Mouse (Mus musculus) gastrocnemius, postnatal 14 days (tissue): Measurements from ENCODE around the gene Rps19. TPM values are rescaled to one million over a fixed set of nuclear protein-coding genes. Genes with fewer than 3 reads are reported as not detected.

Source experiments
- DNase-seq: peaks from one replicate; pipeline ENCODE4 v3.0.0; 2021; ENCODE audit warnings: mixed read lengths
- intact Hi-C: fragments of 180-260 bp; cut with DNase I; formaldehyde crosslinking; loops from one replicate; pipeline ENCODE4 v1.15.1; 2025; ENCODE audit warnings: low total_unique reads
- total RNA-seq, 2 experiments: library from RNA; stranded (reverse); gene quantifications; 2 replicates each; pipeline ENCODE4 v1.2.3; 2021

The Rps19 gene
- total RNA-seq, 2 experiments from 2014 or later: 481 to 524 TPM

DNA sequence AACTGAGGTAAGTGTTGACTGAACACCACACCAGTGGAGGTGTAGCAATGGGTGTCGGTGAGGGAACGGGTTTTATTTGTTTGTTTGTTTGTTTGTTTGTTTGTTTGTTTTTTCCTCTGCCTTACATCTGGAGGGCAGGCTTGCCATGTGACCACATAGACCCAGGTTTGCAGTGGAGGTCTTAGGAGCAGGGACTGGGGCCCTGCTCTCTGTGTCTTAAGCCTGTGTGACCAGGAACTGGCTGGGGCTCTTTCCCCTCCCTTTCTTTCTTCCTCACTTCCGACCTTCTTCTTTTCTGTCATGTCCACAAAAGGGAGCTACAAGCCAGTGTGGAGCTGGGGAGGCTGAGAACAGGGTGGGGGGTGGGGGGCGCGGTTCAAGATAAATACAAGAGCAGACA lies 13.8 kb downstream of the Rps19 start:
- no peak for DNase-seq
- intact Hi-C loops: no loop called here

DNA sequence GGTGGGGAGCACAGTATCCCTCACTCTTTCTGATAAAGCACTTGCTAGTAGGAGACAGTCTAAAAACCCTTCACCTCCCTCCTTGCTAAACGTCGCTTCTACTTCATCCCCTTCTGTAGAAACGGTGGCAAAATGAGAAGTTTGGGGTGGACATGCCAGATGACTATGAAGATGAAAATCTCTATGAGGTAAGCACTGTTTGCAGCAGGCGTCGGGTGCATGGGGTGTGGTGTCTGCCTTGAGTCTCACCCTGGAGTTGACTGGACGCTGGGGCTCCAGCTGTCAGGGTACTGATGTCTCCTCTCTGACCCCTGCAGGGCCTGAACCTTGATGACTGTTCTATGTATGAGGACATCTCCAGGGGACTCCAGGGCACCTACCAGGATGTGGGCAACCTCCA lies 16.9 kb downstream of the Rps19 start:
- no peak for DNase-seq
- intact Hi-C loops: no loop called here

- no peak for DNase-seq
- intact Hi-C loops: no loop called here
Measured at GRCm38 (mm10) chr7:24901842-24902241, 17.7 kb downstream of the Rps19 start.

GRCm38 (mm10) chr7:24902264-24902629 lies 18.1 kb downstream of the Rps19 start:
- intact Hi-C loops: no loop called here
- no peak for DNase-seq

DNA sequence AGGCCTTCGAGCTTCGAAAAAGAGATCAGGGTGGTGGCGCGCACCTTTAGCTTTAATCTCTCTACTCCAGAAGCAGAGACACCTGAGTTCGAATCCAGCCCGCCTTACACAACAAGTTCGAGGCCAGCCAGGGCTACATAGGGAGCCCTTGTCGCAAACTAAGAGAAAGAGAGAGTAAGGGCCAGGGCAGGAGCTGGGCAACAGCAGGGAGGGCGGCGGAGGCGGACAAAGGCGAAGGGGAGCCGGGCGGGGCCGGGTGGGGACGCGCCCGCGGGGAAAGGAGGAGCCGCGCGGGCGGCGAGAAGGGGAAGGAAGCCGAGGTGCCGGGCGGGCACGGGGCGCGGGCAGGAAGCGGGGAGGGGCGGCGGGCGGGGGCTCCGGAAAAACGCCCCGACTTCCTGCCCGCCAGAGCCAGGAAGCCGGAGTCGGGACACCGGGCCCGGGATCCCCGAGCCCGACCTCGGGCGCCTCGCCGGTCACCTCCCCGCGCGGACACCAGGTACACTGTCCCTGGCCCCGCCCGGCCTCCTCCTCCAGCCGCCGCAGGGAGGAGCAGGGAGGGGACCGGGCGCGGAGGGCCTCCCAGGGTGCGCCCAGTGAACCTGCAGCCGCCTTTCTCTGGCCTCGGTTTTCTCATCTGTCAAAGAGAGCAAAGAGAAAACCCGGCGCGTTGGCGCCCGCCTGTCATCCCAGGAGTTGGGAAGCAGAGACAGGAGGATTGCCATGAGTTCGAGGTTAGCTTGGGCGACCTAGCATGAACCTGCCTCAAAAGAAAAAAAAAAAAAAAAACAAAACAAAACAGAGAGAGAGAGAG lies 18.7 kb downstream of the Rps19 start, which contains the start of gene Arhgef1:
Gene Arhgef1, plus strand, starts transcription at position 283 of the 814 bp plus-strand sequence.
- peak; percentile 72 for DNase-seq
- intact Hi-C loops: no loop called here

GRCm38 (mm10) chr7:24903444-24903825 lies 19.3 kb downstream of the Rps19 start:
- intact Hi-C loops: no loop called here
- DNase-seq: no peak

- intact Hi-C loops: no loop called here
- DNase-seq: peak; percentile 98
Measured at GRCm38 (mm10) chr7:24904070-24904483, 19.9 kb downstream of the Rps19 start.

DNA sequence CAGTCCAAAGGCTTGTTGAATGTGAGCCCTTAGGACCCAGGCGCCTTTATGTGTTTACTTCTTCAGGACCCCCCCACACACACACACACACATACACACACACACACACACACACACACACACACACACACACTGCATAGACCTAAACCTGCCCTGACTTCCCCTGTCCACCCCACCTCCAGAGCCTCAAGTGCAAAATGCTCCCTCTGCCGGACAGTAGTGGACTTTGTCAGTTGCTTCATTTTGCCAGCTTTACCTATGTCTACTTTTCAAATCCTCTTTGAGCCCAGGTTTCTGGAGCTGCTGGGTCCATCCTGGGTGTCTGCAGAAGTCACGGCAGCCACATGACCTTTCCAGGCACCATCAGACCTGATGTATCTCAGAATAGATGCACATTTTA lies 20.8 kb downstream of the Rps19 start:
- DNase-seq: peak; percentile 51
- intact Hi-C loops: no loop called here

DNA sequence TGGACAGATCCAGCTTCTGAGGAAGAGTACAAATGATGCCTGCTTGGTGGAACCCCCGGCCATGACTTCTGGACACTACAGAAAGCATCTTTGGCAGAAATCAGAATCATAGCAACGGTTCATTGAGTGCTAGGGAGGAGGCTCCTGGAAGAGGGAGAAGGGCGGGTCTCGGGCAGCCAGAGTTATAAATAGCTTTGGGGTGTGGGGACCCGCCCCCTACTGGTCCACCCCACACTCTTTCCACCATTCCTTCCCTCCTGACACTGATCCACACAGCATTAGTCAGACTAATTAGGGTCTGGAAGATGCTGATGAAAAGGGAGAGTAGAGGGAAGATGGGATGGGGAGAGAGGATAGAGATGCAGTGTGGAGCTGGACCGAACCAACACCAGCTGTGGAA lies 22.4 kb downstream of the Rps19 start:
- DNase-seq: no peak
- intact Hi-C loops: no loop called here

- DNase-seq: no peak
- intact Hi-C loops: no loop called here
Measured at GRCm38 (mm10) chr7:24907211-24907748, 23.1 kb downstream of the Rps19 start.

DNA sequence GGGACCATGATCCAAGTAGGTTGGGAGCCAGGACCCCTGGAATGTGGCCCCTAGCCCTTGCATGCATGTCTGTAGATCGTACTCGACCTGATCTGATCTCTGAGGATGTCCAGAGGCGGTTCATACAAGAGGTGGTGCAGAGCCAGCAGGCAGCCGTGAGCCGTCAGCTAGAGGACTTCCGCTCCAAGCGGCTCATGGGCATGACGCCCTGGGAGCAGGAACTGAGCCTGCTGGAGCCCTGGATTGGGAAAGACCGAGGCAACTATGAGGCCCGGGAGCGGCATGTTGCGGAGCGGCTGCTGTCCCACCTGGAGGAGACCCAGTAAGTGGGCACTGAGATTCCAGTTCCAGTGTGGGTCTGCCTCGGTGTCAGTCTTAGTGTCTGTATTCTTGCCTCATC lies 28.3 kb downstream of the Rps19 start:
- no peak for DNase-seq
- intact Hi-C loops: no loop called here

- intact Hi-C loops: no loop called here
Measured at GRCm38 (mm10) chr7:24918763-24919323, 34.7 kb downstream of the Rps19 start.

GRCm38 (mm10) chr7:24919728-24920127 lies 35.6 kb downstream of the Rps19 start:
- intact Hi-C loops: no loop called here
- DNase-seq: peak; percentile 83

More at GRCm38 (mm10) chr7:24918763-24919323, 34.7 kb downstream of the Rps19 start:
- no peak for DNase-seq

- intact Hi-C loops: no loop called here
- no peak for DNase-seq
Measured at GRCm38 (mm10) chr7:24930475-24930874, 46.3 kb downstream of the Rps19 start.

- no peak for DNase-seq
- intact Hi-C loops: no loop called here
Measured at GRCm38 (mm10) chr7:24931651-24932050, 47.5 kb downstream of the Rps19 start.

Other genes with a start within 250 kb of the Rps19 start
- not detected for gene Lypd3, start 247.8 kb upstream of the Rps19 start, total RNA-seq
- not detected for gene Tex101, start 207.7 kb upstream of the Rps19 start, total RNA-seq
- gene BC049730, start 175.1 kb upstream of the Rps19 start, total RNA-seq: not detected
- gene Gm4763, start 157.5 kb upstream of the Rps19 start, total RNA-seq: not detected
- not detected for gene Cd177, start 124.1 kb upstream of the Rps19 start, total RNA-seq
- gene Ceacam10, start 107.2 kb upstream of the Rps19 start, total RNA-seq: not detected
- 1 to 10 TPM in 1 of 2 experiments, not detected in 1; 1.0 TPM for gene Gm9844, start 22.2 kb upstream of the Rps19 start, total RNA-seq
- gene Lypd4, start 14.4 kb upstream of the Rps19 start, total RNA-seq: not detected
- gene Dmrtc2, start 14.3 kb upstream of the Rps19 start, total RNA-seq: not detected
- under 1 TPM; 0.16 to 0.23 TPM for gene Cd79a, start 13.0 kb downstream of the Rps19 start, total RNA-seq
- 10 to 100 TPM; 32.5 to 38.0 TPM for gene Arhgef1, start 18.5 kb downstream of the Rps19 start, total RNA-seq
- gene Gm4881, start 60.1 kb downstream of the Rps19 start, total RNA-seq: not detected
- gene Rabac1, start 88.4 kb downstream of the Rps19 start, total RNA-seq: 100 to 1,000 TPM; 163 to 175 TPM
- gene Atp1a3, start 121.6 kb downstream of the Rps19 start, total RNA-seq: under 1 TPM; 0.21 to 0.42 TPM
- 1 to 10 TPM; 3.3 to 3.9 TPM for gene Grik5, start 188.0 kb downstream of the Rps19 start, total RNA-seq
- 1 to 10 TPM; 5.5 to 6.3 TPM for gene Zfp574, start 188.2 kb downstream of the Rps19 start, total RNA-seq